Mouse (Mus musculus) midbrain, postnatal 0 days (tissue): ENCODE results near the gene Urad. TPM values are rescaled to one million over a fixed set of nuclear protein-coding genes. Genes with fewer than 3 reads are reported as not detected.

Source experiments
- ATAC-seq: fragments of 200-750 bp; cut with Nextera tagmentation; 2 replicates; pipeline ENCODE4 v1.8.0; 2017; ENCODE audit warnings: moderate number of reproducible peaks, mild to moderate bottlenecking, moderate TSS enrichment, moderate library complexity; ENCODE audit not compliant: low FRiP score
- DNase-seq: peaks from one replicate; pipeline ENCODE4 v3.0.0-alpha.2; 2015; ENCODE audit warnings: low spot score
- H3K27ac ChIP-seq: fragments of 300-500 bp; sonication (generic); 2 replicates; pipeline ENCODE4 v1.5.1; 2014; ENCODE audit warnings: low read depth, mild to moderate bottlenecking, low read length, mixed read lengths
- H3K27me3 ChIP-seq: fragments of 300-500 bp; sonication (generic); 2 replicates; pipeline ENCODE4 v1.6.1; 2014; ENCODE audit warnings: low read length, control low read depth, mixed read lengths; ENCODE audit not compliant: insufficient read depth
- H3K36me3 ChIP-seq: fragments of 300-500 bp; sonication (generic); 2 replicates; pipeline ENCODE4 v1.6.1; 2014; ENCODE audit warnings: low read length, control low read depth, mixed read lengths; ENCODE audit not compliant: insufficient read depth
- H3K4me1 ChIP-seq: fragments of 300-500 bp; sonication (generic); 2 replicates; pipeline ENCODE4 v1.6.1; 2014; ENCODE audit warnings: mild to moderate bottlenecking, control low read depth, antibody characterized with exemption, low read length, mixed read lengths; ENCODE audit not compliant: insufficient read depth
- H3K4me2 ChIP-seq: fragments of 300-500 bp; sonication (generic); 2 replicates; pipeline ENCODE4 v1.6.1; 2014; ENCODE audit warnings: low read depth, mild to moderate bottlenecking, low read length, mixed read lengths; ENCODE audit not compliant: poor library complexity, severe bottlenecking
- H3K4me3 ChIP-seq: fragments of 300-500 bp; sonication (generic); 2 replicates; pipeline ENCODE4 v1.5.1; 2014; ENCODE audit warnings: low read depth, mild to moderate bottlenecking, low read length, moderate library complexity
- H3K9ac ChIP-seq: fragments of 300-500 bp; sonication (generic); replicated peaks from 2 replicates; pipeline ENCODE4 v1.6.1; 2014; ENCODE audit warnings: mild to moderate bottlenecking, low read length, moderate library complexity, mixed read lengths; ENCODE audit not compliant: poor library complexity, severe bottlenecking
- H3K9me3 ChIP-seq: fragments of 300-500 bp; sonication (generic); 2 replicates; pipeline ENCODE4 v1.6.1; 2016; ENCODE audit warnings: low read length, control low read depth
- CTCF ChIP-seq: IDR thresholded peaks from 2 replicates; pipeline ENCODE4 v1.5.1; 2016; ENCODE audit warnings: antibody characterized with exemption, mild to moderate bottlenecking
- whole genome bisulfite sequencing: fragments of 180-500 bp; shearing (Covaris S2); extraction: QIAGEN DNeasy Blood & Tissue Kit; methylation state at CpG from one replicate; pipeline ENCODE4 v1.1.7; 2014; 5-methylcytosine and 5-hydroxymethylcytosine counted together
- polyA plus RNA-seq: library from polyadenylated mRNA; unstranded; fragments of >200 nt; fragmentation: Nextera tagmentation; extraction: Ambion mirVana; gene quantifications from 2 replicates; pipeline ENCODE4 v1.2.1, GENCODE M21; 2015
- total RNA-seq: library from RNA; depleted of rRNA; stranded (reverse); fragments of >200 nt; gene quantifications from 2 replicates; pipeline ENCODE4 v1.2.3, GENCODE M21; 2014

The Urad gene
- total and polyA plus RNA-seq, 2 experiments from 2014 or later, result not detected

- no peak for DNase-seq
- WGBS, result 2% methylated on average over 18 of the region's 18 CpGs
- Histone ChIP-seq H3K27me3 (peaks cover 79% of the 10 kb centered on the region), H3K4me1 (no peaks in the 10 kb centered on the region), H3K36me3 (no peaks in the 10 kb centered on the region), H3K27ac (no peak overlapping the region), H3K4me3 (no peak overlapping the region), H3K4me2 (no peak overlapping the region), H3K9me3 (no peaks in the 10 kb centered on the region), H3K9ac (no peak overlapping the region)
- no peak for ATAC-seq
- TF ChIP-seq CTCF, result no peak
Observed at GRCm38 (mm10) chr5:147276701-147277546, 45.3 kb downstream of the Urad start.

- Histone ChIP-seq H3K9me3 (no peaks in the 10 kb centered on the region), H3K4me3 (no peak overlapping the region), H3K9ac (no peak overlapping the region), H3K4me2 (no peak overlapping the region), H3K27me3 (peaks cover 87% of the 10 kb centered on the region), H3K27ac (no peak overlapping the region), H3K36me3 (no peaks in the 10 kb centered on the region), H3K4me1 (no peaks in the 10 kb centered on the region)
- no peak for DNase-seq
- TF ChIP-seq CTCF, result no peak
- 20% methylated on average over 3 of the region's 3 CpGs for WGBS
- ATAC-seq, result no peak
Observed at GRCm38 (mm10) chr5:147275761-147276160, 46.5 kb downstream of the Urad start.

GRCm38 (mm10) chr5:147274174-147275141 is 47.8 kb downstream of the Urad start:
- no peak overlapping the region for H3K9ac ChIP-seq
- H3K4me3 ChIP-seq, result no peak overlapping the region
- peaks cover 95% of the 10 kb centered on the region for H3K27me3 ChIP-seq
- no peak for ATAC-seq
- no peaks in the 10 kb centered on the region for H3K4me1 ChIP-seq
- no peak for DNase-seq
- 1% methylated on average over 48 of the region's 48 CpGs for WGBS
- no peaks in the 10 kb centered on the region for H3K9me3 ChIP-seq
- TF ChIP-seq CTCF, result no peak
- H3K36me3 ChIP-seq, result no peaks in the 10 kb centered on the region
- H3K4me2 ChIP-seq, result no peak overlapping the region
- H3K27ac ChIP-seq, result no peak overlapping the region

GRCm38 (mm10) chr5:147272808-147273345 is 49.4 kb downstream of the Urad start:
- Histone ChIP-seq H3K27me3 (peaks cover 95% of the 10 kb centered on the region), H3K4me2 (no peak overlapping the region), H3K9me3 (no peaks in the 10 kb centered on the region), H3K36me3 (no peaks in the 10 kb centered on the region), H3K27ac (no peak overlapping the region), H3K4me3 (no peak overlapping the region), H3K4me1 (no peaks in the 10 kb centered on the region), H3K9ac (no peak overlapping the region)
- no peak for DNase-seq
- no peak for ATAC-seq
- WGBS, result 2% methylated on average over 10 of the region's 10 CpGs
- TF ChIP-seq CTCF, result no peak

DNA sequence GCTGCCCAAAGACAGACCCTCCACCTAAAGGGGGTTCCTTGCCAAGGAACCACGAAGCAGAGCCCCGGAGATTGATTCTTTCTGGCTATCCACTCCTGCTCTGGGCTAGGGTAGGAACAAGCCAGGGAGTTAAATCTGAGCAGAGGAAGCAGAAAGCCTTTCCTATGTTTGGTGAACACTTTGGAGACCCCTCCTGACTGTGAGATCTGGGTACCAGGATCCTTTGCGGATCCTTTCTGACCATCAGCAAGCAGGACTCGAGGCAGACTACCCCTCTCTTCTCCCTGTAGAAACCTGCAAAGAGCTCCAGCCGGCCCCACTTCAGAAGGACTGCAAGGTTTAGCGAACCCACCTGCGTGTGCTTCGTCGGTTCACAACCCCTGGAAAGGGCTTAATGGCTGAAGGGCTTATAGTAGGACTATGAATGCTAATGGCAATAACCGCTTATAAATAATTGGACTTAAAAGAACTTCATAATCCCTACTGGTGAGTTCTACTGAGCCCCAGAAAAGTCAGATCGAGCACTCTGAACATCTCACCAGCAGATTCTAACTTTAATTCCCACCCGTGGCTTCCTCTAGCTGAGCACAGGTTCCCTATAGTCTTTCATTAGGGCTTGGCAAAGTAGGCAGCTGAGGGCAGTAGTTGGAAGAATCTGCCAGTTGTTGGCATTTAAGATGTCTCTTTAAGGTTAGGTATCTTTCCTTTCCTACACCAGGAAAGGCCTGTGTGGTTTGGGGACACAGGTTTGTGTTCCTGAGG is 50.0 kb downstream of the Urad start:
- H3K4me2 ChIP-seq, result no peak overlapping the region
- WGBS, result 5% methylated on average over 12 of the region's 12 CpGs
- no peak overlapping the region for H3K27ac ChIP-seq
- H3K9me3 ChIP-seq, result no peaks in the 10 kb centered on the region
- H3K4me3 ChIP-seq, result no peak overlapping the region
- TF ChIP-seq CTCF, result no peak
- no peak for ATAC-seq
- peaks cover 94% of the 10 kb centered on the region for H3K27me3 ChIP-seq
- no peak for DNase-seq
- no peaks in the 10 kb centered on the region for H3K4me1 ChIP-seq
- H3K9ac ChIP-seq, result no peak overlapping the region
- H3K36me3 ChIP-seq, result no peaks in the 10 kb centered on the region
